Mouse (Mus musculus): ENCODE data around the gene Rae1. TPM values are rescaled to one million over a fixed set of nuclear protein-coding genes. Genes with fewer than 3 reads are reported as not detected.

Rae1 gene
- polyA plus RNA-seq, 2 experiments, result 45.9 to 65.3 TPM

GRCm38 (mm10) chr2:173027824-173028495 is 28.0 kb downstream of the Rae1 start:
- Histone ChIP-seq H3K9ac (replicated peaks) (peak overlapping the region; percentile 38), H3K4me3 (ENCODE audit: insufficient read depth in 1 of 2, low read depth in 2 of 2, low read length in 2 of 2) (peak overlapping the region; percentile 0 to 88; a peak in 3 of 4 replicates), H3K27me3 (ENCODE audit: control insufficient read depth, insufficient read depth, low read length) (no peaks in the 10 kb centered on the region), H3K27ac (peak overlapping the region; percentile 54), H3K36me3 (replicated peaks; ENCODE audit: control insufficient read depth, insufficient read depth, low read depth) (peaks cover 100% of the 10 kb centered on the region), H3K4me1 (replicated peaks; ENCODE audit: control insufficient read depth in 2 of 2, insufficient read depth in 2 of 2, low read length in 1 of 2) (peaks cover 64 to 80% of the 10 kb centered on the region in 2 experiments), H3K9me3 (ENCODE audit: control insufficient read depth, low read length) (no peaks in the 10 kb centered on the region), H3K4me2 (ENCODE audit: low read depth) (peak overlapping the region; percentile 77)
- WGBS (ENCODE audit: insufficient replicate concordance), result 80% methylated on average over 4 of the region's 4 CpGs
- TF ChIP-seq CTCF (IDR thresholded peaks at IDR 0.05; ENCODE audit: low read depth) (no peak), EP300 (IDR thresholded peaks at IDR 0.05; ENCODE audit: low read depth) (no peak)
- ATAC-seq (ENCODE audit: insufficient read depth) (no peak), DNase-seq (ENCODE audit: low read depth in 3 of 3, low spot score in 3 of 3) (no peak)

GRCm38 (mm10) chr2:173028508-173029031 is 28.7 kb downstream of the Rae1 start:
- H3K4me1 ChIP-seq (replicated peaks; ENCODE audit: control insufficient read depth in 2 of 2, insufficient read depth in 2 of 2, low read length in 1 of 2), result peaks cover 65 to 86% of the 10 kb centered on the region in 2 experiments
- H3K4me2 ChIP-seq (ENCODE audit: low read depth), result peak overlapping the region; percentile 77
- H3K27me3 ChIP-seq (ENCODE audit: control insufficient read depth, insufficient read depth, low read length), result no peaks in the 10 kb centered on the region
- peak overlapping the region; percentile 54 for H3K27ac ChIP-seq
- DNase-seq (ENCODE audit: low read depth in 3 of 3, low spot score in 3 of 3) (no peak), ATAC-seq (ENCODE audit: insufficient read depth) (no peak)
- WGBS (ENCODE audit: insufficient replicate concordance), result 81% methylated on average over 3 of the region's 3 CpGs
- H3K4me3 ChIP-seq (ENCODE audit: insufficient read depth in 1 of 2, low read depth in 2 of 2, low read length in 2 of 2), result peak overlapping the region in 1 of 2 experiments; percentile 88; a peak in 2 of 4 replicates
- peaks cover 100% of the 10 kb centered on the region for H3K36me3 ChIP-seq (replicated peaks; ENCODE audit: control insufficient read depth, insufficient read depth, low read depth)
- TF ChIP-seq CTCF (IDR thresholded peaks at IDR 0.05; ENCODE audit: low read depth) (0 out of 2 replicates have a peak, but pooled peaks have one; percentile 8), EP300 (IDR thresholded peaks at IDR 0.05; ENCODE audit: low read depth) (no peak)
- H3K9me3 ChIP-seq (ENCODE audit: control insufficient read depth, low read length), result no peaks in the 10 kb centered on the region
- peak overlapping the region; percentile 38 for H3K9ac ChIP-seq (replicated peaks)

DNA sequence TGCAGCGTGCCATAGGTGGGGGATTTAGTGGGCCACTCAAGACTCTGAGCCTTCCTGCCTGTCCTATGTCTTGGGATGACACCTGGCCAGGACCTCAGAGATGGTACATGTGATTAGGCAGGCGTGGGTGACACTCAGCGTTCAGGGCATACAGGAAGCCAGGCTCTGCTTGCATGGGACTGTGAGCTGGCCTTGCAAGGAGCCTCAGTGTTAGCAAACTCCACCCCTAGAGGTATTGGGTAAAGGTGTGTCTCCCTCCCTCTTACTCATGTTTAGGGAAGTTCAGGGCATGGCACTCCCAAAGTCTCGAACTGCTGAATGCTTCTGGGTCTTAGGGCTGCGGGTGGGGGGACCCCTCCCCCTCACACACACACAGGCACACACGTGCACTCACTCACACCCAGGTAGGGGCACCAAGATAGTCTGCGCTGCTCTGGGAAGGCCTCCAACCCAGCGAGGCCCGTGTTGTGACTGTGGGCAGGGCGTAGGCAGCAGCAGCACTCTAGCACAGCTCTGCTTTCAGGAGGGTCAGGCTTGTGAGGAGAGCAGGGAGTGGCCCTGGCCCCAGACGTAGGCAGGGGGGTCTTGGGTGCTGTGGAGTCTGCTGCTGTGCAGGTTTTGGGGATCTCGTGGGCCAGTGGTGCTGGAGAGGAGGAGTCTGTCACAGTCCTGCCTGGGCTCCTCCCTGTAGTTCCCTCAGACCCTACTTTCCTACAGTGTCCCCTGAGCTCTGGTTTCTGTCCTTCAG is 30.8 kb downstream of the Rae1 start:
- no peaks in the 10 kb centered on the region for H3K27me3 ChIP-seq (ENCODE audit: control insufficient read depth, insufficient read depth, low read length)
- H3K4me2 ChIP-seq (ENCODE audit: low read depth), result peak overlapping the region; percentile 77
- H3K27ac ChIP-seq, result peak overlapping the region; percentile 43
- no peak overlapping the region; a peak in 1 of 4 replicates for H3K4me3 ChIP-seq (ENCODE audit: insufficient read depth in 1 of 2, low read depth in 2 of 2, low read length in 2 of 2)
- ATAC-seq (ENCODE audit: insufficient read depth), result no peak
- no peak for DNase-seq (ENCODE audit: low read depth in 3 of 3, low spot score in 3 of 3)
- peaks cover 70 to 88% of the 10 kb centered on the region in 2 experiments for H3K4me1 ChIP-seq (replicated peaks; ENCODE audit: control insufficient read depth in 2 of 2, insufficient read depth in 2 of 2, low read length in 1 of 2)
- H3K36me3 ChIP-seq (replicated peaks; ENCODE audit: control insufficient read depth, insufficient read depth, low read depth), result peaks cover 97% of the 10 kb centered on the region
- no peak for TF ChIP-seq EP300 (IDR thresholded peaks at IDR 0.05; ENCODE audit: low read depth)
- WGBS (ENCODE audit: insufficient replicate concordance), result 53% methylated on average over 12 of the region's 12 CpGs
- no peaks in the 10 kb centered on the region for H3K9me3 ChIP-seq (ENCODE audit: control insufficient read depth, low read length)
- H3K9ac ChIP-seq (replicated peaks), result no peak overlapping the region; the same call in 1 of the 2 replicates

DNA sequence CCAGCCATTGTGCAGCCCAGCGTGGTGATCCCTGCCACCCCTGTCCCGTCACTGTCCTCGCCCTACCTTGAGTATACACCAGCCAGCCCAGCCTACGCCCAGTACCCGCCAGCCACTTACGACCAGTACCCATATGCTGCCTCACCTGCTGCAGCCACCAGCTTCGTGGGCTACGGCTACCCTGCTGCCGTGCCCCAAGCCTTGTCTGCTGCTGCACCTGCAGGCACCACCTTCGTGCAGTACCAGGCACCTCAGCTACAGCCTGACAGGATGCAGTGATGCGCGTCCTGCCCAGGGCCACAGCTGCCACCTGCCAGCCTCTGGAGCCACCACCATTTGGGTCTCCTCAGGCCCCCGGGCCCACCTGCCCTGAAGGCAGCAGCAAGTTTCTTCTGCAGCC is 33.6 kb downstream of the Rae1 start:
- Histone ChIP-seq H3K4me2 (ENCODE audit: low read depth) (peak overlapping the region; percentile 58), H3K9ac (replicated peaks) (peak overlapping the region; percentile 62), H3K4me3 (ENCODE audit: insufficient read depth in 1 of 2, low read depth in 2 of 2, low read length in 2 of 2) (peak overlapping the region; percentile 1 to 15; a peak in 2 of 4 replicates), H3K27ac (peak overlapping the region; percentile 100), H3K36me3 (replicated peaks; ENCODE audit: control insufficient read depth, insufficient read depth, low read depth) (peaks cover 78% of the 10 kb centered on the region), H3K27me3 (ENCODE audit: control insufficient read depth, insufficient read depth, low read length) (no peaks in the 10 kb centered on the region), H3K9me3 (ENCODE audit: control insufficient read depth, low read length) (no peaks in the 10 kb centered on the region), H3K4me1 (replicated peaks; ENCODE audit: control insufficient read depth in 2 of 2, insufficient read depth in 2 of 2, low read length in 1 of 2) (peaks cover 69 to 86% of the 10 kb centered on the region in 2 experiments)
- WGBS (ENCODE audit: insufficient replicate concordance), result 75% methylated on average over 13 of the region's 13 CpGs
- TF ChIP-seq CTCF (IDR thresholded peaks at IDR 0.05; ENCODE audit: low read depth) (no peak), EP300 (IDR thresholded peaks at IDR 0.05; ENCODE audit: low read depth) (no peak)
- no peak for ATAC-seq (ENCODE audit: insufficient read depth)
- DNase-seq (ENCODE audit: low read depth in 3 of 3, low spot score in 3 of 3), result no peak

- Histone ChIP-seq H3K9ac (replicated peaks) (peak overlapping the region; percentile 64), H3K4me1 (replicated peaks; ENCODE audit: control insufficient read depth in 2 of 2, insufficient read depth in 2 of 2, low read length in 1 of 2) (peaks cover 78 to 90% of the 10 kb centered on the region in 2 experiments), H3K27ac (peak overlapping the region; percentile 100), H3K36me3 (replicated peaks; ENCODE audit: control insufficient read depth, insufficient read depth, low read depth) (peaks cover 63% of the 10 kb centered on the region), H3K27me3 (ENCODE audit: control insufficient read depth, insufficient read depth, low read length) (no peaks in the 10 kb centered on the region), H3K9me3 (ENCODE audit: control insufficient read depth, low read length) (no peaks in the 10 kb centered on the region), H3K4me3 (ENCODE audit: insufficient read depth in 1 of 2, low read depth in 2 of 2, low read length in 2 of 2) (peak overlapping the region in 1 of 2 experiments; percentile 19; a peak in 2 of 4 replicates), H3K4me2 (ENCODE audit: low read depth) (peak overlapping the region; percentile 58)
- TF ChIP-seq CTCF (IDR thresholded peaks at IDR 0.05; ENCODE audit: low read depth) (no peak), EP300 (IDR thresholded peaks at IDR 0.05; ENCODE audit: low read depth) (peak; percentile 99)
- WGBS (ENCODE audit: insufficient replicate concordance), result 3% methylated on average over 4 of the region's 4 CpGs
- peak; percentile 56 for ATAC-seq (ENCODE audit: insufficient read depth)
- peak; percentile 84 to 91 (median 90) for DNase-seq (ENCODE audit: low read depth in 3 of 3, low spot score in 3 of 3)
Measured at GRCm38 (mm10) chr2:173034998-173035397, 35.1 kb downstream of the Rae1 start.

Measured in liver, embryonic 14.5 days (tissue).